Mouse (Mus musculus): ENCODE results near the gene Ipo13. TPM values are rescaled to one million over a fixed set of nuclear protein-coding genes. Genes with fewer than 3 reads are reported as not detected.
A peak's percentile ranks its signal among the peaks of the same experiment; 100 is the strongest.

Ipo13 gene
- total RNA-seq, 2 experiments from 2014 or later = 135 to 143 TPM

DNA sequence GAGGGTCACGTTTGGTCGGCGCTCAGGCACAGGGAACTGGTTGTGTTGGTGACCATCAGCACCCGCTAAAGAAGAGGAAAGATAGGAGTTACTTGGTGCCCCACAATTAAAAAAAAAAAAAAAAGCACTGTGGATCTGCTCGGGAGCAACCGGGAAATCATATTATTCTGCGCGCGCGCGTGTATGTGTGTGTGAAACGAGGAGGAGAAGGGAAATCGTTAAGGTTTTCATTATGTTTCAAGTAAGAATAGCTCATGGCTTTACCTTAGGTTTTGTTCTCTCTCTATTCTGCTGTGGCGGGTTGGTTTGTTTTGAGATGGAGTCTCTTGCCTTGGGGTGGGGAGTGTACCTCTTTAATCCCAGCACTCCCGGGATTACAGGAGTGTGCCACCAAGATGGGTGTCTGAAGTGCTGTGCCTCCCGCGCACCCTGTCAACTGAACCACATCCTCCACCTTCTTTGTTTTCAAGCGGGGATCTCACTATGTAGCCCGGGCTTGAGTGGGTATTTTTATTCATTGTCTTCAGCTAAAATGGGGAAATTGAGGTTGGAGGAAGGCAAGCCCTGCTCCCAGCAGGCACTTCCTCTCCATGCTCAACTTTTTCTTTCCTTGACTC, 798 bp upstream of the Ipo13 start:
- DNase-seq (ENCODE audit: low spot score in 2 of 2) = no peak

DNA sequence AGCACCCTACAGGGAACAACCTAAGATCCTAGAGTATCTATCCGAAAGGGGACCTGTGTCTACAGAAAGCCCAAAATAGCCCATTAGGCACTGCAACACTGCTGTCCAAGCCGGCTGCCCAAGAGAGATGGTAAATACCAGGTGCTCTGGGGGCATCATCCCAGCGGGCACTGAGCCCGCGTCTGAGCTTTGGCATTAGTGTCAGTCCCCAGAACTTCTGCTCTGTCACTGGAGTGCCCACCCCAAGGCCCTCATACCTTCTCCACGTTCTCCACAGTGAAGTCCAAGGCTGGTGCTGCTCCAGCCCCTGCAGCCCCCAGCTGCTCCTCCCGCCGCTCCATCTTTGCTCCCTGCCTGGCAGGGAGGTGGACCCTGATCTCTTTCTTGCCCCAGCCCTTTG, 768 bp downstream of the Ipo13 start:
- DNase-seq (ENCODE audit: low spot score in 2 of 2) = no peak

DNA sequence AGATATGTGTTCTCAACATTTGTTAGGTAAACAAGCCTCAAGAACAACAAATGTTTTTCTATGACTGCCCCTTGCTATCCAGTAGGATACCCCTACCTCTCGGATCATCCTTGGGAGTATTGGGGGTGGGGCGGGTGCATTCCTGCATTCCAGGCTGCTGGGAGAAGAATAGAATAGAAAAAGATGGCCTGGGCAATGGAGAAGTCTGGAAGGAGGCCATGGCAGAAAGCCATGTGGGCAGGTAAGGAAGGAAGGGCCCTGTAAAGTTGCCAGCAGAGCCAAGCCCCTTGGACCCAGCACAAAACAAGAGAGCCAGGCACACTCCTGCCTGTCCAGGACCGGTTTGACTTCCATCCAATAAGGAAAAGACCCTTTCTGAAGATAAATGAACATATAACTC, 1.4 kb downstream of the Ipo13 start:
- DNase-seq (ENCODE audit: low spot score in 2 of 2) = no peak

DNA sequence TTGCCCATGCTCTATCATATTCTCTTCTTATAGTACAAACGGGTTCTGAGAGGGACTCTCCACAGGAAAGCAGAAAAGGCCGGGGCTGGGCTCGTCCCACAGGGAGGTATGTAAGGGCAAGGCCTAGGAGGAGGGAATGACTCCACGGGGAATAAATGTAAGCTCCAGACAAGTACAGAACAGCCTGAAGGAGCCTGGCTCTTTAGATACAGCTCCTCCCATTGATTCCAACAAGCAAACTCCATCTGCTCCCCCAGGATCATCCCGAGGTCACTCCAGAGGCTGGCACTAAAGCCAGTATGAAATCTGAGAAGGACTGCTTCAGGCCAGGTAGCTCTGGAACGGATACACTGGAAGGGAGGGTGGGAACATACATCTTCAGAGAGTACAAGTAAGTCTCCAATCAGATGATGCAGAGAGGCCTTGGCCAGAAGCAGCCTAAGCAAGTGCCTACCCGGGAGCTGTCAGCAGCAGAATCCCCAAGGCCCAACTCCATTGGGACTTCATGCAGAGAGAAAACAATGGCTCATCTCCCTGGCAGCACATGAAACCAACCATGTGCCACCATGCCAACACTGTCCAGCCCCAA, 2.0 kb downstream of the Ipo13 start:
- DNase-seq (ENCODE audit: low spot score in 2 of 2) = no peak

DNA sequence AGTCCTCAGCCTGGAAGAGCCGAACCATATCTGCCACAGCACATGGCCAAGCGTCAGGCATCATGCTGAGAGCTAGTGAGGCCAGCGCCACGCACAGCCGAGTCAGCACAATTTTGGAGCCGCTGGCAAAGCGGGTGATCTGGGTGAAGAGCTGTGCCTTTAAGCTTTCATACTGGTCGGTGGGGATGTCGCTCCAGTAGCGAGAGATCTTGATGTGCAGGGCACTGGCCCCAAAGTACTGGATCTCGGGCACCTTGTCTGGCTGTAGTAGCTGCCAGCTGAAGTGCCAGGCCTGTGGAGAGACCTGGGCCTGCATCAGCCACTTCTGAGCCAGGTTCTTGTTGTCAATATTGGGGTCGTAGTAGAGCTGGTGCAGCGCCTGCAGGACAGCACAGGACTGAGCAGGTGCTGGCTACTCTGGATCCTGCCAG, 2.7 kb downstream of the Ipo13 start:
- DNase-seq (ENCODE audit: low spot score in 2 of 2) = no peak

DNA sequence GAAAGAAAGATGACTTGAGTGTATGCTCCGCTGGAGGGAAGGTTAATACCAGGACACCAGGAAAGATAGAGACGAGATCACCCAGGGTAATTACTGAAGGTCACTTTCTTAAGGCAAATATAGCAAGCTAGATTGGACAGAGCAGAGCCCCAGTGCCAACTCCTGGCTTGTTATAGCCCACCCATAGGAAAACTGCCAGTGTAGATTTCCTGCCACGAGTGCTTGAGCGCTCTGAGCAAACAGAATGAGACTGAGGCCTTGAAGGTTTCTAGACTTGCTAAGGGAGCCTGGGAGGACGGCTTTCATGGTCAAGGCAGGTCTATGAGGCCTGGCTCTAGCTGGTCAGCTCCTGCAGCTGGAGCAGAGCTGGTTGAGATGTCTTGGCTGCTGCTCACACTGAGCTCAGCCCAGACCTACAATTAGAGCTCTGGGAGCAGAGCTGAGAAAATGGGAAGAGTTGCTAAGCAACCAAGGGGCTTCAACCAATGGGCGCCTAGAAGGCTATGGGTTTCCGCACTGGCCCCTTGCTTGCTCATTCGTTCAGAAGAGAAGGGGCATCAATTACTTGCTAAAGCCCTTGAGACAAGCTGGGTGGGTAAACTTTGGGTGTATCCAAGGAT, 5.9 kb downstream of the Ipo13 start:
- DNase-seq (ENCODE audit: low spot score in 2 of 2) = no peak

DNA sequence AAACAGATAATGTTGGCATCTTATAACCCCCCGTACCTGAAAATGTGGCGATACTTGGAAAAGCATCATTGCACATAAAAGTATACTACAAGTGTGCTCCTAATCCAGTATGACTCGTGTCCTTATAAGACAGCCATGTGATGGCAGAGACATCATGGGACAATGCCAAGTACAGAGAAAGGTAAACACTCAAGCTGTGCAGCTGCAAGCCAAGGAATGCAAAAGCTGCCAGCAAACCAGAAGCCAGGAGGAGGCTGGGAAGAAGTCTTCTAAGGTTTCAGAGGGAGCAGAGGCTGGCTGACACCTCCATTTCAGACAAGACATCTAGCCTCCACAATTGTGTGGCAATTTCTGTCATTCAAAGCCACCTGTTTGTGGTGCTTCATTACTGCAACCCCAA, 8.6 kb downstream of the Ipo13 start:
- DNase-seq (ENCODE audit: low spot score in 2 of 2) = no peak

DNA sequence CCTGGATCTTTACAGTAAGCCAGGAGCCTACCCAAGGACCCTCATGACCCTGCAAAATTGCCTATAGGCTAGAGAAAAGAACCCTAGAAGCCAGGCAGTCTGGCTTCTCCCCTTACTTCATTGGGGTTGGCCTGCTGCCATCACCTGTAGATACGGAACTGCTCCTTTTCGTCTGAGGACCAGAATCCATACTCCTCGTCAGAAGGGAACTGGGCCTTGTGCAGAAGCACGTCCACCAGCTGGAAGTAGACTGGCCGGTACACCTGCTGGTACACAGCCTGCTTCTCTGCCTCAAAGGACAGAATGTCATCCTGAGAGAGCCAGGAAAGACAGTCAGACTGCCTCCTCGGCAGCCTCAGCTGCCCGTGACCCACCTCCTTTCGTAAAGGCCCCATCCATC, 10.0 kb downstream of the Ipo13 start:
- no peak for DNase-seq (ENCODE audit: low spot score in 2 of 2)

DNA sequence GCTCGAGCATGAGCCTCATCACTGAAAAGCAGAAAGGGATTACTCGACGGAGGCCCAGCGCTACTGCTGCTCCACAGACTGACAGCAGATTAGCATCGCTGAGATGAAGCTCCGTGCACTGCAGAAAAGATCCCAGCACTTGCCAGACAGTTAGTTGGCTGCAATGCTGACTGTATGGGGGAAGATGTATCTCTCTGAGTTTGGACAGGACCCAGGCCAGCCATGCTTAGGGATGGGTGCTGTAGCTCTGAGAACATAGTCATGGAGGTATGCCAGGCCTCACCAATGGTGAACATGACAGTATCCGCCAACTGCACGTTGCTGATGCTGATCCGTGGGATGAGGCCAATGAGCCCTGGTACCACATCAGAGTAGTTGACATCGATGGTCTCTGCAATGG, 10.7 kb downstream of the Ipo13 start:
- DNase-seq (ENCODE audit: low spot score in 2 of 2) = peak; percentile 62 to 78

DNA sequence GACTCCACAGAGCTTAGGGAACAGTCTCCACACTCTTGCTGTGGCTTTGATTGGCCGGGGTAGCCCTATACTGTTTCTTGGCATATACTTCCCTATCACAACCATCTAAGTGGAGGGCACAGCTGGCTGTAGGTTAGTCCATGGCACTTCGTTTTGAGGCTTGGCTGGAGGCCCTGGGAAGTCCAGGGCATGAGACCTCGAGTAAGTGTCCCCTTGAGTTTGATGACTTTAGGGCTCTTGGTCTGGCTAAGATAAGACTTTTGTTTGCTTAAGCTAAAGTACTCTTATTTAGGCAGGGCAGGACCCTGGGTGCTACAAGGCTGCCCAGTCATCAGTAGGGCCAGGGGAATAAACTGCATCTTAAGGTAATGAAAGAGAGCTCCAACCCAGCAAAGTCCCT, 16.7 kb downstream of the Ipo13 start:
- DNase-seq (ENCODE audit: low spot score in 2 of 2) = no peak

DNA sequence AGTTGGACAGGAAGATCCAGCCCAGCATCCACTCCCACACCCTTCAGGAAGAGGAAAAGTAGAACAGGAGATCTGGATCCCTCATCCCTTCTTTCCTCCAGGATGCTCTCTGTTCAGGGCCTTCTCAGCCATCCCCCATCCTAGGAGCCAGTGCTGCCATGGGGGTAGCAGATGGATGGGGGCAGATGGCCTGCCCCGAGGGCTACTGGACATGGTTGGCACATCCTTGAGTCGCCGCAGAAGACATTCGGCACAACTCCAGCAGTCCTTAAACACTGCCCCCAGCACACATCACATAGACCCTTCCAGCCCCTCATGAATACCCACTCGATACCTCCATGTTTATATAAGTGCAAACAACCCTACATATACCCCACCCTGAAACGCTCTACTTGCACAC, 18.8 kb downstream of the Ipo13 start:
- no peak for DNase-seq (ENCODE audit: low spot score in 2 of 2)

DNA sequence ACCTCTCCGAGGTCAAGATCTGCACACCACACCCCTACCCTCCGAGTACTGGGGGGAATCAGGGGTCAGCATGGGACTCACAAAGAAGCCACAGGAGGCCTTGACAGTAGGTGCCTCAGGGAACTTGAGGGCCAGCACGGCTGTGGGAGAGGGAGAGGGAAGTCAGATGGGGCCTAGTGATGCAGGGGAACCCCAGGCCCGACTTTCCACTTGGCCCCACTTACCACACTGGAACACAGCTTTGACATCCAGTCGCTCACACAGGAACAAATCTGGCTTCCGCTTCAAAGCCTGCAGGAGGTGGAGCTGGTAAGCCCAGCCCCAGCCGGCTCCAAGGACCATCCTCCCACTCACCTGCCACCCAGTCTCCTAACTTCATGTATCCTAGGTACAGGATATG, 19.5 kb downstream of the Ipo13 start:
- no peak for DNase-seq (ENCODE audit: low spot score in 2 of 2)

DNA sequence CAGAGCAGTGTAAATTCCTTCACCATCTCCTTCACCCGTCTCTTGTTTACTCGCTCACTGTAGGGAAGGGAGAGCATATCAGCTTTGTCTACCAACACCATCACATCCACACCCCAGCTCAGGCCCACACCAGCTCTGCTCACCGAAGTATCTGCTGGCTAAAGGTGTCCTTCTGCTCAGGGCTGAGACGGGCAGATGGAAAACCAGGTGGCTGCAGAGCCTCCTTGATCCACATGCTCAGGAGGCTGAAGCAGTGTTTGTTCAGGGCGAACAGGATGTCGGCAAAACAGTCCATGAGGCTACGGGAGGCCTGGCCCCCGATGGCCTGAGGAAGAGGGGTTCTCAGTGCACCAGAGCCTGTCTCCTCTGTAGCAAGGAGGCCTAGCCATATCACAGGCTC, 20.2 kb downstream of the Ipo13 start:
- no peak for DNase-seq (ENCODE audit: low spot score in 2 of 2)

DNA sequence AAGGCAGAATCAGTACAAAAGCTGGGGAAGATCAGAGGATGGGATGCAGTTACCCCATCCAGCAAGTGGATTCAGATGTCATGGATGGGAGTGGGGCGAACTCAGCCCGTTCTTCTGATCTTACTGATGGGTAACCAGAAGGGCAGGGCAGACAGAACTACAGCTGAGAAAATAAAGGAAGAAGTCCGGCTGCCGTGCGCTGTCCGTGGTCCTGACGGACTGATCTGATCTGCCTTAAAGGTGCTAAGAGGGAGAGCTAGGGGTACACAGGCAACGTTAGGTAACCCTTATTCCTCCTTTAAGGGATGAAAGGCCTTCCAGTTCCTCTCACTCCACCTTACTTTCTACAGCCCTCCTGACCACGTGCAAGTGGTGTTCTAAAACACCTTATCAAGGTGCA, 21.4 kb downstream of the Ipo13 start:
- DNase-seq (ENCODE audit: low spot score in 2 of 2) = no peak

DNA sequence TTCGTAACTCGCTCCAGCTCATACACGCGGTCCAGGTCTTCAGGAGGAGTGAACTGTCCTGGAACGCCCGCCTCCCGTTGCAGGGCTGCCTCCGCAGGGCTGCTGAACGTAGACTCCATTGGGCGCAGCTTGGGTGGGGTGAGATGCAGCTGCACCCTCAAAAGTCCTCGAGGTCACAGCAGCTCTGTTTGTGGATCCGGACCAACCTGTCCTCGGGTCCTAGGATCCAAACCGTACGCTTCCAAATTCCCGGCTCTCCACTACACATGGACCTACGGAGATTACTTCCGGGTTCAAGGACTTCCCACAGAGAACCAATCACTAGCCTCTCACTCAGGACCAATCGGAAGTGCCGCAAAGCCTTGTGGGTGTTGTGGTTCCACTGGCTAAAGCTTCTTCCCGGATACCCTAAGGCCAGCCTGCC, 23.0 kb downstream of the Ipo13 start, which contains the start of gene Dph2:
TSS of gene Dph2 (minus strand) at position 295 of the 424 bp plus-strand sequence.
- peak; percentile 77 to 91 for DNase-seq (ENCODE audit: low spot score in 2 of 2)

DNA sequence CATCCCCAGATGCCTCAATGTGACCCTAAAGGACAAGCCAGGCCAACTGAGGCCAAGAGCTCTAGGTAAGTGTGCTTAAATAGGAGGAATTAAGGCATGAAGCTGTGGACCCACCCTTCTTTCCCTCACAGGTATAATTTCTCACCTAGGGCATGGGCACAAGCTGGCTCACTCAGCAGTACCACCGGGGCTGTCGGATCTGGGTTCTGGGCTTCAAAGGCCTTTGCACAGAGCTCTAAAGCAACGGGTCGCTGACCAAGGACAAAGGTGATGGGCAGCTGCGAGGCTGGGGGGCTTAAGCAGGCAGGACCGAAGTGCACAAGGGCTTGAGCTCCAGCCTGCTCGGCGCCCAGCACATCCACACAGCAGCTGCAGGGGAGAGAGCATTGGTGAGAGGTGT, 24.0 kb downstream of the Ipo13 start:
- DNase-seq (ENCODE audit: low spot score in 2 of 2) = no peak

DNA sequence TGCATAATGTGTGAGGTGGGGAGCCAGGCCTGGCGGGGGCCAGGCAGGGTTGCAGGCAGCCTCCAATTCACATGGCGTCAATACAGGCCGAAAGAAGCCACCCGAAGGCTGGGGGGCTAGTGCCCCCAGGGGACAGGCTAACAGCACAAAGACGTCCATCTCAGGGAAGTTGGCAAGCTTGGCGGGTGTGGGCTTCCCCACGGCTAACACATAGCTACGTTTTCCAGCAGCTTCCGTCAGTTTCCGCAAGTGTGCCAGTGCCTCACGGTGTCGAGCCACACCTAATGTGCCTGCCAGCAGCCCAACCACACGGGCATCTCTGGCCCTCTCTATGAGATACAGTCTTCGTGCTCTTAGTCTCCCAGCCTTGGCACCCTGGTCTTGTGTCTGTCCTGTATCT, 24.8 kb downstream of the Ipo13 start:
- DNase-seq (ENCODE audit: low spot score in 2 of 2) = no peak

DNA sequence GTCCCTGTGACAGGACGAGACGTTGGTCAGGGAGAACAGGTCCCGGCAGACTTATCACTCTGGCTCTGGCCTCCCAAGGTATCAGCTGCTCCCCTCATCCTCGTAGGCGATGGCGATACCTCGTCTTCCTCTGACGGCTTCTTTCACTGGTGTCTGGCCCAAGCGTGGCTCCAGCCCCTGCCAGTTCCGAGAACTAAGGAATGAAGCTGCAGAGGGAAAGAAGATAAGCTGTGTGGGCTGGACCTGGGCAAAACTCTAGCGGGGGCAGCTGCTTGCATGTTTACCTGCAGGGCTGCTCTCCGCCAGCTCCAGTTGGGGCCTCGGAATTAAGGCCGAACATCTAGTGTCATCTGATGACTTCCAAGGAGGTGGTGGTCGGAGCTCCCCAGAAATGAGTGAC, 25.3 kb downstream of the Ipo13 start:
- DNase-seq (ENCODE audit: low spot score in 2 of 2) = no peak

DNA sequence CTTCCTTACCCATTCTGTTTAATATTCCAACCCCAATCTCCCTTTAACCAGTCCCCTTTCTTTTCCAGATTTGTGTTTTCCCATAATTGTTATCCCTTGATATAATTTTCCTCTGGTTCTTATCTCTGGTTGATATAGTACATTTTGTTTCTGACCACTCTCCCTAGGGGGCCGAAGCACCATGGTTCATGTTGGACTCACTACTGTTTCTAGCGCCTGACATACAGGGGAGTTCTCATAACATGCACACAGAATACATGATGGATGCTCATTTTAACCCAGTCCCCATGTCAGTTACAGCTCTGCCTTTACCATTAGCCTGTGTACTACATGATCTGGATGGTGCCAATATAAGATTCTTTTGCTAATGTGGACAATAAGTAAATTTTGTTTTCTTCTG, 26.9 kb downstream of the Ipo13 start:
- DNase-seq (ENCODE audit: low spot score in 2 of 2) = no peak

DNA sequence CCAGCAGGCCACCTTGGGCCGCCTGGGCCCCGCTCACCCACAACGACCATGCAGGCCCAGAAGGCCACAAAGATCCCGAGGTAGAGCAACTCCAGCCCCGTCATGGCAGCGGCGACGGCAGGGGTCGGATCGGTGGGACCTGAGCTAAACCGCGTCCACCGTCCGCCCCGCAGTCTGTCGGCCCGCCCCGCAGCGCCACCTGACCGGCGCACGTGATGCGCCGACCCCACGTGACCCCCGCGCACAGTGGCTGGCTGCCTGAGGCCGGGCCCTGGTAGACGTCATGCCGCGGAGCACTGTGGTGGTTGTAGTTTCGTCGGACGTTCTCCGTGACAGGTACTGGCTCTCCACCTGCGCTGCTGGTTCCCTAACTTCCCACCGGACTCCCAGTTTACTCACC, 27.7 kb downstream of the Ipo13 start, which contains the start of gene Atp6v0b:
TSS of gene Atp6v0b (minus strand) at position 201 of the 400 bp plus-strand sequence.
- peak; percentile 93 to 96 for DNase-seq (ENCODE audit: low spot score in 2 of 2)

DNA sequence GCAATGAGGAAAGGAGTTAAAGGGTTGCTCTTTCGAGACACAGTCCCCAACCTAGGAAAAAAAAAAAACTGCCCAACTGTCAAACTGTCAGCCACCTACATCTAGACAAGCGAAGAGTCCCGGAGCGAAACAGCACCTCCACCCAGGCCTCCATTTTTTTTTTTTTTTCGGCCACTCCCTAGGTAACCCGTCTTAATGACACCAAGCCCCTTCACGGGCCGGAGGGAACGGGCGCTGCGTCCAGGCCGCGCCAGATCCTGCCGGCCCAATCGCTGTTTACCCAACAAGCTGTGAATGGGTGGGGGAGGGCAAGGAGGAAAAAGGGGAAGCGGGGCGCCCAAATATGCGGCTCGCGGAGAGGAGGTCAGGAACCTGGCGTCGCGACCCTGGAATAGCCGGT, 28.2 kb downstream of the Ipo13 start:
- no peak for DNase-seq (ENCODE audit: low spot score in 2 of 2)

DNA sequence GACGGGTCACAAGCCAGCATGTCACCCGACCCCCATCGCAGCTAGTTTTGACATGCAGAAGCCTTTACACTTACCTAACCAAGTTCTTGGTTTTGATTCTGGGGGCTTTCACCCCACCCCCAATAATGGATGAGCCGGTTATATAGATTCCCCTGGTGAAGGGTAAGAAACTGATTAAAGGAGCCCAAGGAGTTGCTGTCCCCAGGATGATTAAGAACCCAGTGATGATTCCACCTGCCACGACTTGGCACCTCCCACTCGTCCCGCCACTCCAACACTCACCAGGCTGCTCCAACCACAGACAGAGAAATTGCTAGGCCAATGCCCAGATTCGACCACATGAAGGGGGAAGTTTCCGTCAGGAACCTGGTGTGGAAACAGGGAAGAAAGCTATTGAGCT, 28.8 kb downstream of the Ipo13 start:
- DNase-seq (ENCODE audit: low spot score in 2 of 2) = no peak

DNA sequence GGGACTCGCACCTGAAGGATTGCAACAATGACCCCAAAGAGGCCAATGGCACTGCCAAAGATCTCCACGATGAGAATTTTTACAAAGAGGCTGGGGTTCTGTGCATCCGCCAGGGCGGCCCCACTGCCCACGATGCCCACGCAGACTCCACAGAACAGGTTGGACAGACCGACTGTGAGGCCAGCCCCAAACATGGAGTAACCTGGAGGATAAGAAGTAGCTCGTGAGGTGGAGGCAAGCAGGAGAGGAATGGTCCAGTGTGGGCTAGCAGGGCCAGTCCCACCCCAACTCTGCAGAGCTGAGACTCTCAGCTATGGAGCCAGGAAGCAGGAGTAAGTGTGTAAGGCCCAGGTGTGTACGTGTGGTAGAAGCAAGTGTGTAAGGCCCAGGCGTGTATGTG, 29.7 kb downstream of the Ipo13 start:
- DNase-seq (ENCODE audit: low spot score in 2 of 2) = no peak

Data from layer of hippocampus, adult 18-20 months (tissue).